Mouse (Mus musculus): ENCODE measurements at regions not wholly inside any gene's neighbourhood (a gene's known extent, or its start where the extent isn't known, plus 50 kb on each side); places are given as distances from the start of the nearest gene placed in this dataset.
"Not testable (repeated sequence)": the region's sequence is repeated elsewhere in the genome, so short reads cannot be mapped to it uniquely, and the experiment has no call there.

- no peak for DNase-seq (ENCODE audit: low spot score)
These were observed 345.3 kb upstream of the Fign start for GRCm38 (mm10) chr2:64443171-64443570.

DNA sequence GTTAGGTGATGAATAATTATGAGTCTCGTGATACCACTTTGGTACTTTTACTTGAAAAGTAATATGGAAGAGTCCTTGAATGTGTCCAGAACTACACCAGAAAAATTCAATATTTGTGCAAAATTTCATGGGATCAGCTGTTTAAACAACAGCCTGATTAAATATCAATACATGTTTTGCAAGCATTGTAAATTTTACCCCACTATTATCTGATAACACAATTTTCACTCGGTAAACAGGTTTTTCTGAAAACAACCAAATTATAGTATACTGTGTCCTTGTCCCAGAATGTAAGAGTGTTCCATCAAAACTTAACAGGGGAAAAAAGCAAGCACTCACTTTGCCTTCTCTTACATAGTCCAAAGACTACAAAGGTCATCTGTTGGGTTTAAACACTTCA, 343.1 kb upstream of the Fign start:
- DNase-seq (ENCODE audit: low spot score), result no peak

- not testable (repeated sequence) for DNase-seq (ENCODE audit: low spot score)
These were observed 319.3 kb upstream of the Fign start for GRCm38 (mm10) chr2:64417129-64417528.

GRCm38 (mm10) chr2:64413846-64414245, 316.0 kb upstream of the Fign start:
- DNase-seq (ENCODE audit: low spot score), result no peak

GRCm38 (mm10) chr2:64413263-64413662, 315.4 kb upstream of the Fign start:
- no peak for DNase-seq (ENCODE audit: low spot score)

- DNase-seq (ENCODE audit: low spot score), result no peak
These were observed 298.1 kb upstream of the Fign start for GRCm38 (mm10) chr2:64395946-64396345.

DNA sequence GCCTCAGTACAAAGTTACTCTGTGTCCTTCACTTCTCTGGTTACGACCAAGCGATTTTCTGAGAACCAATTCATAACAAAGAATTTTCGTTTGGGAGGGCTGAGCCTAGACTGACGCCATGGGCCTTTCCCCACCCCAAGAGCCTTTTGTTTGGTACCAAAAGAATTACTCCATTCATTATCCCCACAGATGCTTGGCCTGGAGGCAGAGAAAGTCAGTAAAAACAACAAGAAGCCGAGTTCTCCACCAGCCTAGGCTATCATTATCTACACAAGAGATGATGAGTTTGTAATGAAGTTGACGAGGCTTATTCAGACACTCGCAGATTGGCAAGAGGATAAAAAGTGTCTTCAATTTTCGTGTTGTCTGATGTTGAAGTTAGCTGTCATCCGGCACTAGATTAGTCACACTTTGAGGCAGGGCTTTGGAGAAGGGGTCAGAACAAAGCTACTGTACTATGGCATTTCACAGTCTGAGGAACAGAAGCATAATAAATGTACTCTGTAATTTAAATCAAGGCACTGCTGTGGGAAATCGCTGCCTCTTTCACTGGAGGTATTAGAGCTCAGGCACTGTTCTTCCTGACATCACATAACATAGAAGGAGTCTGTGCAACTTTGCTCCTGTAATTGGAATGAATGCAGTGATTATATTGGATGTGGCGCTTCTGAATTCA, 296.9 kb upstream of the Fign start:
- DNase-seq (ENCODE audit: low spot score), result no peak

DNA sequence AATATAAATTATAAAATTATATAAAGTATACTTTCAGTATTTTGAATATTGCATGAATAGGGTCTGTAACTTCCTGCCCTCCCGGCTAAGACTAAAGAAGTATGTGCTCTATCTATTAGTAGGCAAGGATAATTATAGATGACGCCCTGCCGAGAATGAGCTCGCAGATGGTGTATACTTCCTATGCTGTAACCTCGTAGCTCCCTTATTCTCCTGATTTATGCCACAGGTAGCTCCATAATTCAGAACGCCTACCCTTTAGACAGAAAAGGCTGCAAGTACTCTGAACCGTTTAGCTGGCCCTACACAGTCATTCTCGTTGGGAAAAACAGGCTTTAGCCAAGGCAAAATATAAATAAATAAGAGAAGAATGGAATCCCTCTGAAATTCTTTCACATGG, 296.4 kb upstream of the Fign start:
- DNase-seq (ENCODE audit: low spot score), result no peak

DNA sequence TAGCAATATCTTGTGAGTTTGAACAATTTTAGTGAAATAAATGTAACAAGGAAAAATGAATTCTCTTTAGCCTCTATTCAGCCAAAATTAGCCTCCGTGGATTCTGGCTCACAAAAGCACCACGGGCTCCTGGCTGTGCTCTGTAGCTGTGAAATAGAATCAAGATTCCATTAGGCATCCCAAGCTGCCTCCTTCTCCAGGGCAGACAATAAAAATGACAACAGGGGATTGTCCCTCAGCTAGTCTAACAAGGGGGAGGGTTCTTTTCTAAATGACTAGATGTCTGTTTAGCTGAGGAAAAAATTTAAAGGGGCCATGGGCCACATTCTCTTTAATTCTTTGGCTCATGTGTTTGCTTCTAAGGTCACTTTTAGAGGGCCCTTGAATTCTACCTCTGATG, 272.0 kb upstream of the Fign start:
- no peak for DNase-seq (ENCODE audit: low spot score)

DNA sequence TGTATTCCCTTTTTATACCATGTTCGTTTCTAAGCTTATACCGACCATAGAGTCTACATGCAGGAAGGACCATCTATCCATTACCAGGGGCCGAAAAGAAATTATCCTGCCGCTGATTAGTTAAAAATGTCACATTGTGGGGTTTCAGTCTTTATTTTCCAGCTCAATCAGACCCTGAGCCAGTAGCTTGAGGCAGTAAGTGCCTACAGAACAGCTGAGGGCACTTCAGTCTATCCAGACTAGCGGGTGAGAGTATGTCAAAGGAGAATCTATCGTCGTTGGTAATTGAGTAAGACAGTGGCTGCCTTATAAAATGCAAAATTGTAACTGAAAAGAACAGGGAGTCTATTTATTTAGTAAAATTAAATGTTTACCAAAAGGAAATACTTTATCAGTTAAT, 269.4 kb upstream of the Fign start:
- DNase-seq (ENCODE audit: low spot score), result no peak

DNA sequence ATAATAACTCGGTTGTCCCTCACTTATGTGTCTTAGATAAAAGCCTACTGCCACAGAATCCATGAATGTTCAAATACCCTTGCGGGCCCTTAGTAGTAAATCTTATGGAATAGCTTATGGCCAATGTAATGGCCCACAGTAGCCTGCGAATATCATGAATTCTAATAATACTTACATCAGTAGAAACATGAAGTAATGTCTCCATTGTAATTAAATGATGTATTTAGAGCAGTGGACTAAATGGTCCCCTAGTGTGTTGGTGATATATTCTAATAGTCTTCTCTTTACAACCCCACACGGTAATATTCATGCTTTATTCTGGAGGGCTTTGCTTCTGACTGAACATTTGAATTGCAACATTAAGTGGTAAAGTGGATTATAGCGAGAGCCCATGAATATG, 268.7 kb upstream of the Fign start:
- no peak for DNase-seq (ENCODE audit: low spot score)

DNA sequence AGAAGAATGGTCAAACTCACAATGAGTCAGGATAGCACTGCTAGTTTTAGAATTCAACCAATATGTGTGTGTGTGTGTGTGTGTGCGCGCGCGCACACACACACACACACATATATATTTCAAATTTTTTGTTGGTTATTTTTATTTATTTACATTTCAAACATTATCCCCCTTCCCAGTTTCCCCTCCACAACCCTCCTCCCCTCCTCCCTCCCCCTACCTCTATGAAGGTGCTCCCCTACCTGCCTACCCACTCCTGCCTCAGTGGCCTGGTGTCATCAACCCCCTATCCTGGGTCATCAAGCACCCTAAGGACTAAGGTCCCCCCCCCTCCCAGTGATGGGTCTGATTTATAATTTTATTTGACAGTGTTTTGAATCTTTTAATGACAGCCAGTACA, 258.4 kb upstream of the Fign start:
- no peak for DNase-seq (ENCODE audit: low spot score)

DNA sequence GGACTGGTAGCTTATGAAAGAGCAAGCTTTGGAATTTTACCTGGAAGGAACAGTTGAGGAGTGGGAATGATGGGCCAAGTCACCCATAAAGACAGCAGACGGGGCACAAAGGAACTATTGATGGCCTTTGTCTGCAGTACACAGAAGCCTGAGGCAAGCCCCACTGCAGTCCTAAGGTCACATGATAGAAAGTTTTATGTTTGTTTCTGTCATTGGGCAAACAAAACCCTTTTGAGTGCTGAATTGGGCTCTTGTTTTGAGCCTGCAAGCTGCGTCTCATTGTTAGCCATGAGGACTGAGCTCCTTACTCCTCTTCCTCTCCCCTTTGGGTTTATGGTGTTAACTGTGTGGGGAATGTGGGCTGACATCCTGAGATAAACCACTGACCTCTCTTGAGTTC, 227.7 kb upstream of the Fign start:
- no peak for DNase-seq (ENCODE audit: low spot score)

Data from testis, postnatal 14 days (tissue).